Mouse (Mus musculus) skeletal muscle tissue, adult 2 months (tissue): ENCODE results near the gene Rnase2a.
A peak's percentile ranks its signal among the peaks of the same experiment; 100 is the strongest.
"Not testable (repeated sequence)": the region's sequence is repeated elsewhere in the genome, so short reads cannot be mapped to it uniquely, and the experiment has no call there.

ENCODE experiments used
- DNase-seq: peaks from one replicate; pipeline ENCODE4 v3.0.0-alpha.2; 2012; ENCODE audit warnings: low read depth, low spot score

Gene Rnase2a

GRCm38 (mm10) chr14:51256041-51256440 lies at the start of gene Rnase2a:
Gene Rnase2a (minus strand): TSS chr14:51256112.
- DNase-seq, result no peak

DNA sequence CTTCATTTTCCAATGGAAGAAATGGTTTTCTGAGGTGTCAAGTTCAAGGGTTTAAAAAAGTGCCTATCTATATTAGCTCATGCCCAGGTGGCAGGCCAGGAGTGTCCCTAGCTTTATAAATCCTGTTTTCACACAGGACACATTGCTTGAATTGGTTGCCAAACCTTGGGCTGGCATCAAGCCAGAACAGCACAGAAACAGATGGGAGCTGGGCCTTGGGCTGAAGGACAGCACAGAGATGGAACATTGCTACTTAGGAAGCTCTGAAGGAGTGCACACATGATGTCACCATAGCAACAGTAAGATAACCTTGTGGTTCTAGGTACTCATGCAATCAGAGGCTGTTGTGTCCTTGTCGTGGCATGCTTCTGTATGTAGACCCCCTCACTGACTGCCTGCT lies 35.6 kb upstream of the Rnase2a start:
- DNase-seq, result no peak

- DNase-seq, result not testable (repeated sequence)
Observed at GRCm38 (mm10) chr14:51278515-51278914, 22.6 kb upstream of the Rnase2a start.

- no peak for DNase-seq
Observed at GRCm38 (mm10) chr14:51268677-51269076, 12.8 kb upstream of the Rnase2a start.

- DNase-seq, result peak; percentile 51
Observed at GRCm38 (mm10) chr14:51266113-51266512, 10.2 kb upstream of the Rnase2a start.

DNA sequence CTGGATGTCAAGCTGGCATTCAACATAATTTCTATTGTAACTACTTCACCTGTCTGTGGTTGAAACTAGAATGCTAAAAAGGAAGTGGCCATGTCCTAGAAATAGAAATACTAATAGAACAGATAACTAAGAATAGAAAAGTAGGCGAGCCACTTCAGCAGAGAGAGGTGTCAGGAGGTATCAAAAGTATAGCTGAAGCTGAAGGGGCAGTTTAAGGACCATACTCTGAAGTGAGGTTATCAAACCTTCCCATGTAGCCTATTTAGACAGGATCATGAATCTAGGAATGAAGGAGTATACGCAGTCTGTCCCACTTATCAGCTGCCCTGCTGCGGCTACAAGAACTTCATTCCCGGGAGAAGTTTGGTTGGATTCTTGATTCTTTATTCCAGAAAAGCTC lies 9.8 kb upstream of the Rnase2a start:
- no peak for DNase-seq

GRCm38 (mm10) chr14:51262397-51262796 lies 6.5 kb upstream of the Rnase2a start:
- no peak for DNase-seq

DNA sequence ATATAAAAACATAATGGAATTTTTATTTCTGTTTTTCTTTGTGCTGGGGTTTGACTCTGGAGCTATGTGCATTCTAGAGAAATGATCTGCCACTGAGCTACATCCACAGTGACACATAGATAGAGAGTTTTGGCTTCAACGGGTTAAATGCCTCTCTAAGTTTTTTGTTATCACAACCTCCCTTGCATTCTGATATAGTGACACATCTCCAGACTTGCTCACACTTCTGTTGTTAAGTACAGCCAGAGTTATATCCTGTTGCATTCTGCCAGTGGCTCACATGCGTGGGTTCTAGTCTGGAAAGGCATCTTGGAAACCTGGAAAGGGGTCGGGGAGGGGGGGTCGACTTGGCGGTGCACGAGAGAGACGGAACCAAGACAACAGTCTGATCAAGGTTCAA lies 3.8 kb upstream of the Rnase2a start:
- DNase-seq, result no peak

DNA sequence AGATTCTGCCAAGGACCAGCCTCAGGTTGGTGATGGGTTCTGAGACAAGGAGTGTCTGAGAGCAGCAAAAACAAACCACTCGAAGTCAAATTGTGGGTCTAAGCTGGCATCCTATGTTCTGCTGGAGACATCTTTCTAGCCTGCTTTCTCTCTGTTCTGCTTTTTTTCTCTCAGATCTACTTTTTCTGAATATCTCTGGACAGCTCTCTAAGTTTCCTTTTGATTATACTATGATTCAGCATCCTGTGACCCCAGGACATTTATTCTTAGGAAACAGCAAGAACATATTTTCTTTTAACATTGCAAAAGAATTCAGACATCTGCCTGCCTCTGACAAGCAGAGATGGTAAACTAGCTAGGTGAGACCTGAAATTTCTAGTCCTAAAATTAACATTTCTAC lies 2.3 kb downstream of the Rnase2a start:
- no peak for DNase-seq

DNA sequence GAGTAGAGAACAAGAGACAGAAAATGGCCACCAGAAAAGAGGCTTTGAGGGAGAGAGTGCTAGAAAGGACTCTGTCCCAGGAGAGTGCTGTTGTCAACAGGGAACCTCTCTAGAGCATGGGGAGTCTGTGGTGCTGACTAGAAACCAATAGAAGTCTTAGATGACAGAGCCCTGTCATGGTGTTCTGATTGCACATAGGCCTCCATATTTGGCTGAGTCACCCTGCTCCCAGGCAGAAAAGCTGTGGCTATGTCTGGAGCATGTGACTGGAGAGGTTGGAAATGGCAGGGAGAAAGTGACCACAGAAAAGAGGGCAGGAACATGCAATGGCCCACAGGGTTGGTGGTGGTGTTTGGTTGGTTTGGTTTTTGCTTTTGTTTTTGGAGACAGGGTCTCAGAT lies 3.7 kb downstream of the Rnase2a start:
- DNase-seq, result not testable (repeated sequence)

GRCm38 (mm10) chr14:51250348-51250747 lies 5.6 kb downstream of the Rnase2a start:
- no peak for DNase-seq

- no peak for DNase-seq
Observed at GRCm38 (mm10) chr14:51247736-51248135, 8.2 kb downstream of the Rnase2a start.

- peak; percentile 37 for DNase-seq
Observed at GRCm38 (mm10) chr14:51240899-51241298, 15.0 kb downstream of the Rnase2a start.

DNA sequence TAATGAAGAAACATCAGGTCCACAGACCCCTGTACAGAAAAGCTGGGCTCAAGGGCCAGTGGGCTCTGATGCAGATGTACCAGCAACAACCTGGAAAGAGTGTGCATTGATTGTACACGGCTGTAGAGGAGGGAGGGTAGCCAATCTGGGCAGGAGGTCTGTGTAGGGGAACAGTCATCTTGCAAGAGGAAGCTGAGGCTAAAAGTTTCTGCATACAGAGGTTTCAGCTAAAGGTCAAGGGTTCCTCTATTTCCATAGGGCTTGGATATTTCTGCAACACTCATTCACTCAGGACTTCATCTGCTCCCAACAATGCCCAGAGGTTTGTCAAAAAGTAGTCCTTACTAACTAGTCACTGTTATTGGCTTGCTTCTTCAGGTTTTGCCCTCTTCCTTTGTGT lies 18.4 kb downstream of the Rnase2a start:
- DNase-seq, result peak; percentile 2

GRCm38 (mm10) chr14:51229657-51230056 lies 26.3 kb downstream of the Rnase2a start:
- not testable (repeated sequence) for DNase-seq

DNA sequence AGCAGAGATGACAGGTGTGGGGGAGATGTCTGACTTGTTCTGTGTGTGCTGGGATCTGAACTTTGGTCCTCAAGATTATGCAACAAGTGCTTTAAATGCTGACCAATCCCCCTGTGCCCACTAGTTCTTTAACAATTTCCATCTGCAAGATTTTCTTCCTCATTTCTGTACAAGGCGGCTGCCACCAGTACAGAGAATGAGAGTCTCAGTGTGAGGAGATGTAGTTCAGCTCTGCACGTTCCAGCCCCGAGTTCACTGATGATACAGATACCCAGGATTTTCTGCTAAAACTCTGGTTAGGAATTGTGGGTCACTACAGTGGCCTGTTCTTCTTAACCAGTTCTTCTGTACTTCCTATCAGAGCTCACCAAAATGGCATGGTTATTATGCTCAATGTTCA lies 35.8 kb downstream of the Rnase2a start:
- DNase-seq, result not testable (repeated sequence)
